Mouse (Mus musculus) G1E (cell line): ENCODE results near the gene Capzb. TPM values are rescaled to one million over a fixed set of nuclear protein-coding genes. Genes with fewer than 3 reads are reported as not detected.

Experiments used
- ATAC-seq: 2 replicates; pipeline ENCODE4 v1.8.0; 2016; ENCODE audit warnings: mild to moderate bottlenecking; ENCODE audit not compliant: insufficient number of reproducible peaks, poor library complexity, low FRiP score, severe bottlenecking; ENCODE audit errors: extremely low read depth
- DNase-seq: peaks from one replicate; pipeline ENCODE4 v3.0.0; 2012; ENCODE audit warnings: low spot score
- H3K27me3 ChIP-seq: 2 replicates; pipeline ENCODE4 v1.6.1; 2012; ENCODE audit warnings: mild to moderate bottlenecking, low read length, inconsistent platforms; ENCODE audit not compliant: insufficient read depth
- H3K36me3 ChIP-seq: replicated peaks from 2 replicates; pipeline ENCODE3; 2012; ENCODE audit warnings: mild to moderate bottlenecking, inconsistent platforms
- H3K4me1 ChIP-seq: 2 replicates; pipeline ENCODE4 v1.6.1; 2012; ENCODE audit warnings: low read depth, low read length, inconsistent platforms, mixed read lengths; ENCODE audit not compliant: insufficient read depth
- H3K4me3 ChIP-seq: 2 replicates; pipeline ENCODE4 v1.5.1; 2012; ENCODE audit warnings: low read depth, mild to moderate bottlenecking, inconsistent platforms, low read length, moderate library complexity, mixed read lengths
- H3K9me3 ChIP-seq: replicated peaks from 2 replicates; pipeline ENCODE4 v1.6.1; 2012; ENCODE audit warnings: inconsistent platforms
- CTCF ChIP-seq: IDR thresholded peaks from 2 replicates; pipeline ENCODE4 v1.5.1; 2012; ENCODE audit warnings: low read depth, low read length, inconsistent platforms, mixed read lengths
- GATA1 ChIP-seq: IDR thresholded peaks from 2 replicates; pipeline ENCODE4 v1.6.1; 2012; ENCODE audit warnings: borderline replicate concordance, low read length, inconsistent platforms, mixed read lengths
- GATA2 ChIP-seq: IDR thresholded peaks from 2 replicates; pipeline ENCODE4 v1.6.1; 2012; ENCODE audit warnings: low read depth, low read length, inconsistent platforms, borderline replicate concordance
- POLR2AphosphoS5 ChIP-seq: IDR thresholded peaks from 2 replicates; pipeline ENCODE4 v1.6.1; 2012; ENCODE audit warnings: low read depth, low read length, inconsistent platforms; ENCODE audit not compliant: insufficient replicate concordance
- TAL1 ChIP-seq: conservative IDR thresholded peaks from 2 replicates; pipeline ENCODE4 v1.6.1; 2012; ENCODE audit warnings: low read depth, low read length, inconsistent platforms, mixed read lengths
- polyA plus RNA-seq: library from polyadenylated mRNA; stranded (reverse); fragments of >175 nt; gene quantifications from 2 replicates; pipeline ENCODE4 v1.2.3, GENCODE M21; 2012
- total RNA-seq, 2 experiments: library from RNA; stranded (forward) in 1 of 2; stranded (reverse) in 1 of 2; fragments of 200-1000 nt in 1 of 2; fragments of >200 nt in 1 of 2; fragmentation: Nextera tagmentation in 1 of 2; gene quantifications; 2 replicates each; pipeline ENCODE4 v1.2.3; 2014 to 2017

Gene Capzb
- total and polyA plus RNA-seq, 3 experiments, result 91.8 to 310 (median 110) TPM

DNA sequence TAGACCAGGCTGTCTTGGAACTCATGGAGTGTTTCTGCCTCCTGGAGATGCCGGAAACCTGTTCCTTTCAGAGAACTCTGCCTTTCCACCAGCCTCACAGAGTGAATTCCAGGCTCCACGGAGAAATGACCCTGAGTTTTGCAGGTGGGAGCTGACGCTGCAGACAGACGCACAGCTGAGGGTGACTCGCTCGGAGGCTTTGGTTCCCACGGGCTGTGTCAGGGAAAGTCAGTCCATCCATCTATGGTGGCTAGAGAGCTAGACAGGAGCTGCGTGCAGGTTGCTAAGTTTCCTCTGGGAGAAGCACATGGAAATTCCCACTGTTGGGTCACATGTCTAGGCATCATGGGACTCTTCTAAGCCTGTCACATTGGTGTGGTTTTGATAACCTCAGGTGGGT, 38.5 kb downstream of the Capzb start:
- no peaks in the 10 kb centered on the region for H3K27me3 ChIP-seq
- no peak for ATAC-seq
- no peak for DNase-seq
- peaks cover 42% of the 10 kb centered on the region for H3K4me1 ChIP-seq
- H3K9me3 ChIP-seq, result no peaks in the 10 kb centered on the region
- H3K36me3 ChIP-seq, result peaks cover 99% of the 10 kb centered on the region
- H3K4me3 ChIP-seq, result no peak overlapping the region
- no peak for TF ChIP-seq CTCF
- no peak for TF ChIP-seq GATA2
- TF ChIP-seq POLR2AphosphoS5, result no peak
- no peak for TF ChIP-seq GATA1
- no peak for TF ChIP-seq TAL1

DNA sequence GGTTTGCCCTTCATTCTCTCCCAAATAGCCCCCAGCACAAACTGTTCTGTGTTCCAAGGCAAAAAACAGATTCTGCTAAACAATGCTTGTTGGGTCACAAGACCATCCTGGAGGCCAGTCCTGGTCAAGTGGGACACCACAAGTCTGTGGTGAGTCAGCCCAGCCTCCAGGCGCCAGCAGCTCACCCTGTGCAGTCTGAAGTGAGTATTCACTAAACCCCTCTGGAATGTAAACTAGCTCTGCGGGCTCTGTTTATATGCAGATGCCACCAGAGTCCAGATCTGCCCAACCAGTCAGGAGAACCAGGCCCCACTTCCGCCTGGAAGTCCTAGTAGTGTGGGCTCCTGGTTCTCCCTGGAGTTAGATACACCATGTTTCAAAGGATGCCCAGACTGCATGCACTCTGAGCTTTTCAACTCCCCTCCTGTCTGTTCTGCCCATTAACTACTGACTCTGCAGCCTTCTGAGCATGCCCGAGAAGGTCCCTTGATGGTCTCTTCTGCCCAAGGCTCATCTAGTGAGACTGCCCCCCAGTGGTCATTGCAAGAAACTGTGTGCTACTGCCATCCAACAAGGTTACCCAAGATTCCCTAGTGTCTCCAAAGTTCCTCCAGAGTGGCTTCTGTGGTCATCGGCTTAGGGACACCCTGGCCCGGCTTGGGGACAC, 39.9 kb downstream of the Capzb start:
- ATAC-seq (no peak), DNase-seq (no peak)
- Histone ChIP-seq H3K4me3 (no peak overlapping the region), H3K36me3 (peaks cover 99% of the 10 kb centered on the region), H3K9me3 (no peaks in the 10 kb centered on the region), H3K4me1 (peaks cover 42% of the 10 kb centered on the region), H3K27me3 (no peaks in the 10 kb centered on the region)
- TF ChIP-seq CTCF (peak; percentile 55), GATA2 (no peak)

- H3K4me1 ChIP-seq, result peaks cover 42% of the 10 kb centered on the region
- TF ChIP-seq CTCF (no peak; the same call in 1 of the 2 replicates), GATA2 (no peak), TAL1 (no peak), GATA1 (no peak), POLR2AphosphoS5 (no peak)
These were observed 40.4 kb downstream of the Capzb start for GRCm38 (mm10) chr4:139233146-139233495.

DNA sequence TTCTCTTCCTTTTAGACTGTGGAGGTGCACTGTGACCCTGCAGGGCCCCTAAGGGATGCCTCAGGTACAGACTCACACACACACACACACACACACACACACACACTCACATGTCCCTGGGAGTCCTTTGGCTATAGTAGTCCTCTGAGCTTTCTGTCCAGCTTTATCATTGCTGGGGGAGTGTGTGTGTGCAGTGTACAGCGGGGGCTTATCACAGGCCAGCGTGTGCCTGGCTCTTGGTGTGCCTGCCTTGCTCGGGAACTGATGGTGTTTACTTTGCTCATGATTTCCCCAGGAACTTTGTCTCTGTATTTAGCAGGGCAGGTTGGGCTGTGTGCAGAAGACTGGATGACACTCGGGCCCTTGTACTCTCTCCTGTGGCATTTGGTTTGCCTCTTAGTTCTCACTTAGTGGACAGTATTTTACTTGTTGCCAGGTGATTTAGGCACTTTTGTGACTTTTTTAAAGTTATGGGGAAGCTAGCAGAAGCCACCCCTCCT, 41.1 kb downstream of the Capzb start:
- H3K27me3 ChIP-seq, result no peaks in the 10 kb centered on the region
- no peak for ATAC-seq
- peaks cover 36% of the 10 kb centered on the region for H3K4me1 ChIP-seq
- H3K9me3 ChIP-seq, result no peaks in the 10 kb centered on the region
- TF ChIP-seq CTCF, result no peak
- TF ChIP-seq GATA1, result no peak
- no peak for TF ChIP-seq POLR2AphosphoS5
- no peak for TF ChIP-seq TAL1
- TF ChIP-seq GATA2, result no peak
- H3K36me3 ChIP-seq, result peaks cover 99% of the 10 kb centered on the region
- H3K4me3 ChIP-seq, result no peak overlapping the region
- no peak for DNase-seq

More at GRCm38 (mm10) chr4:139233146-139233495, 40.4 kb downstream of the Capzb start:
- Histone ChIP-seq H3K4me3 (no peak overlapping the region), H3K27me3 (no peaks in the 10 kb centered on the region), H3K36me3 (peaks cover 99% of the 10 kb centered on the region), H3K9me3 (no peaks in the 10 kb centered on the region)
- ATAC-seq (no peak), DNase-seq (no peak)

DNA sequence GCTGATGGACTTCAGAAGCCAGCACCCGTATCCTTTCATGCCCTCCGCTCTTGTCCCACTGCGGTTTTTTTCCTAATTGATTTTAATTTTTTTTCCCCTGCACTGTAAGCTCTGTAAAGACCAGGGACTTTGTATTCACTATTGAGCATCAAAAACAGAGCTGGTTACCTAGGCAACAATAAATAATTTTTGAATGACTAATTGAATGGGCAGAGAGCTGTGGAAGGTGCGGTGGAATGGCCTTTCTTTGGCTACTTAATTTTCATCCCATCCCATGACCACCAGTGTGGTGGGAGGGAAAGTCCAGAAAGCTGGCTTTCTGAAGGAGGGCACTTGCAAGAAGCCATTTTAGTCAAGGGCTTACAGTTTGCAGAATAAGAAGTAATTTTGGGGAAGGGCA, 41.6 kb downstream of the Capzb start:
- Histone ChIP-seq H3K4me3 (no peak overlapping the region), H3K9me3 (no peaks in the 10 kb centered on the region), H3K27me3 (no peaks in the 10 kb centered on the region), H3K4me1 (peaks cover 34% of the 10 kb centered on the region), H3K36me3 (peaks cover 99% of the 10 kb centered on the region)
- no peak for ATAC-seq
- TF ChIP-seq CTCF, result no peak
- no peak for TF ChIP-seq GATA2
- DNase-seq, result no peak

- TF ChIP-seq GATA1 (no peak), TAL1 (no peak), GATA2 (no peak), CTCF (no peak), POLR2AphosphoS5 (no peak)
- Histone ChIP-seq H3K9me3 (no peaks in the 10 kb centered on the region), H3K4me3 (no peak overlapping the region), H3K36me3 (peaks cover 100% of the 10 kb centered on the region), H3K4me1 (peaks cover 28% of the 10 kb centered on the region), H3K27me3 (no peaks in the 10 kb centered on the region)
- no peak for ATAC-seq
- DNase-seq, result no peak
These were observed 42.9 kb downstream of the Capzb start for GRCm38 (mm10) chr4:139235556-139235955.
